Mouse (Mus musculus): Measurements from ENCODE around the gene Wdtc1. TPM values are rescaled to one million over a fixed set of nuclear protein-coding genes. Genes with fewer than 3 reads are reported as not detected.

Wdtc1 gene
- 10 to 100 TPM; 78.8 to 82.5 TPM for total RNA-seq (2021)
- long read RNA-seq, experiment 1, full-length matches to known transcripts, result 30 of 74 reads
- long read RNA-seq, experiment 1, partial matches to known transcripts, result 12 of 74 reads
- long read RNA-seq, experiment 1, other reads (novel, unspliced or antisense), result 32 of 74 reads
- long read RNA-seq, experiment 2, full-length matches to known transcripts, result 26 of 89 reads
- long read RNA-seq, experiment 2, partial matches to known transcripts, result 4 of 89 reads
- long read RNA-seq, experiment 2, other reads (novel, unspliced or antisense), result 59 of 89 reads

DNA sequence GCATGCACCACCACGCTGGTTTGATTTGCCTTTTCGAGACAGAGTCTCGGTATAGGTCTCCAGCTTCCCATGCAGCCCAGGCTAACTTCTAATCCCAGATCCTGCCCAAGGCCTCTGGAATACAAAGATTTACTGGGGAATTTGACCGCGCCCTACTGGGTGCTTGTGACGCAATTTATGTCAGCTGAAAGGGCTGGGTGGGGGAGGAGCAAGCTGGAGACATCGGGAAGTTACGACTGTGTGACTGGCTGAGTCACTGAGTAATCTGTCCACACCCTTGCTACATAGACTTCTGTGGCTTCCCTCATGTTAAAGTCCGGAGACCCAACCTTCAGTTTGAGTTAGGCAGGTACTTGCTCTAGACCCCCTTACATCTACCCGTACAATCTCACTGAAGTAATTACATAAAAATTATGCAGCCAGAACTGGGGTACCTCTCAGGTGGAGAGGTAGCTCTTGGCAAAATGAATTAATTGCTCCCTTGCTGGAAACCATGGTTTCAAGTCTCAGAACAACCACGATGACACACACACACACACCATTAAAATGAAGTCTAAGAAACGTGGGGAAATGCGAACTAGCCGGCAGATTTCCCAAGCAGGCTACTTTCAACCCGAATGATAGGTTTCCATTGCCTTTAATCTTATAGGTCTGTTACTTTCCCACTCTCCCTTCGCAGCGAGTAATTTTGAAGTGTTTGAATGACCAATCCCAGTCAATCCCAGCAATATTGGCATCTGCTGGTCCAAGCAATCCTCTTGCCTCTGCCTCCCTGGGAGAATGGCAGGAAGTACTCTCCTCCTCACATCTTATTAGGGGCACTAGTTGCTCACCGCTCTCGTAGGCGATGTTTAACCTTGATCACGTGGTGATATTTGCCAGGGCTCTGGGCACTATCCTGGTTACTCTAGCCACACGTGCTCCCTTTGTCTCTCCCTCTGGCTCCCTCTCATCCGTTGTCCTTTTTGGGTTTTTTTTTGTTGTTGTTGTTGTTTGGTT is at the start of gene Wdtc1:
TSS of gene Wdtc1 (minus strand) at position 115 of the 999 bp plus-strand sequence.
- DNase-seq (ENCODE audit: low spot score in 2 of 2), result no peak
- no peak within 1 kb of the TSS for H3K27ac ChIP-seq
- H3K4me3 ChIP-seq, result no peak within 1 kb of the TSS
- TF ChIP-seq CTCF (conservative IDR thresholded peaks at IDR 0.05), result no peak

DNA sequence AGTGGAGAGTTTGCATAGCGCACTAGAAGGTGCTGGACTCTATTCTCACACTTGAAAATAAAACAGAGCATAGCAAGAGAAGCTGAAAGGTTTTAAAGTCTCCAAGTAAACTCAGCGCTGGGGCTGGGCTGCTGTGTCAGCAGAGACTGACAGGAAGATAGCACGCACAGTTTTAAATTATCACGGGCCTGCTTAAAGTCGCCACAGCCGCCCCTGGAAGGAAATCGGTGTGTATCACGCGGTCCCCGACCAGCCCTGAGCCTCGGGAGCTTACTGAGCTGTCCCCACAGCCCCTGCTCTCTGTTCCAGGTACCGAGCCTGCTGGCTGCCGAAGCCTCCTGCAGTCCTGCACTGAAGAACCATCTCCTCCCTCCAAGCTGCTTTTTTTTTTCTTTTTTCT is 48.7 kb upstream of the Wdtc1 start:
- no peak for DNase-seq (ENCODE audit: low spot score in 2 of 2)
- Histone ChIP-seq H3K4me3 (no peak overlapping the region), H3K27ac (0 out of 2 replicates have a peak overlapping the region, but pooled peaks have one; percentile 1)
- TF ChIP-seq CTCF (conservative IDR thresholded peaks at IDR 0.05), result no peak

DNA sequence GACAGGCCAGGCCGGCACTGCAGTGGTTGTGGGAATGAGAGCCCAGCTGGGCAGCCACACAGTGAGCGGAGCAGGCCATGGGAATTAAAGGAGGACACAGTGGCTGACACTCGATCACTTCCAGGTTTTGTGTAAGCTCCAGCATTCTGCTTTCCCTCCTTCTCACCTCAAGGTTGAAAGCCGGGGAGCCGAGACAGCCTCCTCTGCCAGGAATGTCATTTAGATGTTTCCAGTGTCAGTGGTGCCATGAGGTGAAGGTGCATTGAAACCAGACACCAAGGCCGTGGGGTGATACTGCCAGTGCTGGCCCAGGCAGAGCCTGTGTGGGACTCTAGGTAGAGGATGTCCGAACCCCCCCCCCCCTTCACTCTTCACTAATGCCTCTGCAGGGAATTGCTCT is 46.8 kb upstream of the Wdtc1 start:
- no peak for DNase-seq (ENCODE audit: low spot score in 2 of 2)
- H3K4me3 ChIP-seq, result no peak overlapping the region
- no peak overlapping the region for H3K27ac ChIP-seq
- TF ChIP-seq CTCF (conservative IDR thresholded peaks at IDR 0.05), result no peak

DNA sequence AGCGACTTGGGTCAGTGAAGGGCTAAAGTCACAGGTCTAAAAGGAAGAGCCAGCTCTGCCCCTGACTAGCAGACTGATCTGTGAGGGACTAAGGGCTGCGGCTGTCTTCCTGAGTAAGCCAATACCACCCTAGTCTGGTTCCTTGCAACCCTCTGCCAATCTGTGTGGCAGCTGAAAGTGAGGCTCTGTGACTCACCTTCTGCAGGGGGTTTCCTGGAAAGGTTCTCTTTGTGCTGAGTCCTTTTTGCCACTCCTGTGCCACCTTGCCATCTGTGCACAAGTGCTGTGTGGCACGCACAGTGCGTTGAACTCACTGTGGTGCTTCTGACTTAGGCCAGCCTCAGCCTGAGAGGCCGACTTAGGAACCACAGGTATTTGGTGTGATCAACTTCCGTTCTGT is 46.2 kb upstream of the Wdtc1 start:
- H3K4me3 ChIP-seq, result no peak overlapping the region
- peak overlapping the region; percentile 25; the same call in 1 of the 2 replicates for H3K27ac ChIP-seq
- no peak for TF ChIP-seq CTCF (conservative IDR thresholded peaks at IDR 0.05)
- no peak for DNase-seq (ENCODE audit: low spot score in 2 of 2)

DNA sequence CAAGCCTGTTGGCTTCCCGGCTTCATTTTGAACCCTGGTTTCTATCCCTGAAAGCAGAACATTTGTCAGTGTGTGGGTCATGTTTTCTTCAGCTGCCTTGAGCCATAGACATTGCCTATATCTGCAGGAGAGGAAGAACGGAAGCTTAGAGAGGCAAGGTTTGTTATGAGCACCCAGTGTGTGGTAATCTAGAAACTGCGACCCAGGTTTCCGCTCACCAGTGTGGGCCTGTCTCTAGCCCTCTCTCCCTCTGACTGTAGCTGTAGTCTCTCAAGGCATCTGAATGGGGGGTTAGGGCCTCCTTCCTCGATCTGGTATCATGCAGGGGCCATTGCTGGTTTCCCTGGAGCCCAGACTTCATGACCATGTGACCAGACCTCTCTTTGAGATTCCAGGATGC is 45.3 kb upstream of the Wdtc1 start:
- no peak for TF ChIP-seq CTCF (conservative IDR thresholded peaks at IDR 0.05)
- H3K27ac ChIP-seq, result no peak overlapping the region
- DNase-seq (ENCODE audit: low spot score in 2 of 2), result no peak
- H3K4me3 ChIP-seq, result no peak overlapping the region

DNA sequence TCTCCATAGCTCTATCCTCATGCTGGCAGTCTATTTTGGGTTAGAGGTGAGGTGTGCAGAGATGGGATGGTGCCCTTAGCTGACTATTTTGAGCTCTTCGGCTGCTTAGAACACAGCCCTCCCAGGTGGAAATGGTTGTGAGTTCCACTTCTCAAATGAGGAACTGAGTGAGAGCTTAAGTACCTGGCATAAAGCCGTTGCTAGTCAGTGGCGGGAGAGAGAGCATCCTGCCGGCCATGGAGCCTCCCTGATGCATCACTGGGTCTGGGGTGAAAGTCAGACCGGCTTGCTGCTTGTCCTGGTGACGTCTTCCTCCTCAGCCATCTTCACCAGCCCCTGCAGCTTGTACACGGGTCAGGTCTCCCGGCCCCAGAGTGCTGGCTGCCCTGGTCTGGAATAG is 44.7 kb upstream of the Wdtc1 start:
- peak overlapping the region; percentile 46; the same call in 1 of the 2 replicates for H3K27ac ChIP-seq
- no peak overlapping the region for H3K4me3 ChIP-seq
- TF ChIP-seq CTCF (conservative IDR thresholded peaks at IDR 0.05), result no peak
- no peak for DNase-seq (ENCODE audit: low spot score in 2 of 2)

DNA sequence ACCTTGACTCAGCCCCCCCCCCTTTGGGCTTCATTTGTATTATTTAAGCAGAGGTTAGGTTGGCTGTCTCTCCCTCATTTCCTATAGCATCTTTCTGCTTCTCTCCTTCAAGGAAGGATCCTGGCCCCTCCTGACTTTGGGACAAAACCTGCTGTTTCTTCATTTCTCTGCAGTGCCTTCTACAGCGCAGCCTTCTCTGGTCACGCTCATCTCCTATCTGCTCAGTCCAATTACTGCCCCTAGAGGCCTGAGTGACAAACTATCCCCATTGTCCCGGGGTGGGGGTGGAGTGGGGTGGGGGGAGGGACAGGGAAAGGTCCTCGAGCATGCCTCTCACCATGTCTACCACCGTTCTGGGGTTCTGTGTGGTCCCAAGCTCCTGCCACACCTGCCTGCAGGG is 44.0 kb upstream of the Wdtc1 start:
- Histone ChIP-seq H3K27ac (no peak overlapping the region), H3K4me3 (no peak overlapping the region)
- TF ChIP-seq CTCF (conservative IDR thresholded peaks at IDR 0.05), result 0 out of 2 replicates have a peak, but pooled peaks have one; percentile 26
- DNase-seq (ENCODE audit: low spot score in 2 of 2), result no peak

DNA sequence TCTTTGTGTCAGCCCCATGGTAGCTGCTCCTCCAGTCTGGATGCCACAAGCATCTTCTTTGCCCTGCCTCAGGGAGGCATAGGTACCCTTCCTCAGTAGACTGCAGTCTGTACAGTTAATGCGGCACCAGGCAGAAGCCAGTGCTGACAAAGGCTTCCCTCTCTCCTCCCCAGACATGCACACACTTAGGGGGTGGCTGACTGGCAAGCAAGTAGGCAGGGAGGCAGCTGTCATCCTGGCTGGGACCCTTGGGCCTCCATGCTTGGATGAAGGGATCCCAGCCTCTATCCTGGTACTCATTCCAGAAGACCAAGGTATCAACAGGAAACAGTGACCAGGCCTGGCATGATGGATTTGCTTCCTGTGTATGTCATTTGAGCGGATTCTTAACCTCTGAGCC is 42.8 kb upstream of the Wdtc1 start:
- peak overlapping the region; percentile 76 for H3K27ac ChIP-seq

DNA sequence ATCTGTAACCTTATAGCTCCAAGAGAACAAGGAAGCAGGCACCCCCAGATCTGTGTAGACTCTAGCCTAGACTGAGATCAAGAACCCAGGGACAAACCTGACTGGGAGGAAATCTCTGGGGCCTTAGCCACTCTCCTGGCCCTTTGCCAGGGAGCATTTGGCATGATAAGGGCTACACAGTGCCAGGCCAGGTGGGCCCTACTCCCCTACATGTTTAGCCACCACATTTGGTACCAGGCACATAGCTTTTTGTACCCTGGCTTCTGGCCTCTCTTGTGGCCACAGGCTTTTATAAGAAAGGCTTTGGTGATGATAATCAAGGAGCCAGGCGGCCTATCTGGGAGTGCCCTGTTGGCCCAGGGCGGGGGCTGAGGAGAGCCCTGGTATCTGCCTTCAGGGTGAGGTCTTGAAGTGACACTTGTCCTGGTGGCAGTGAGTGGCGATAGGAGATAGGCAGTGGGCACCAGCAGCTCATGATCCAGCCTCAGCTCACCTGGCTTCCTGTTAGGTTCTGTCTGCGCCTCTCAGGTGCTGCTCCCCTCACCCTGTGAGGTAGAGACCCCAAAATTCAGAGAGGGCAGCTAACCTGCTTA is 41.8 kb upstream of the Wdtc1 start:
- H3K4me3 ChIP-seq, result no peak overlapping the region
- no peak for DNase-seq (ENCODE audit: low spot score in 2 of 2)
- peak overlapping the region; percentile 76 for H3K27ac ChIP-seq
- no peak for TF ChIP-seq CTCF (conservative IDR thresholded peaks at IDR 0.05)

More for the DNA sequence above, 42.8 kb upstream of the Wdtc1 start:
- DNase-seq (ENCODE audit: low spot score in 2 of 2), result no peak
- TF ChIP-seq CTCF (conservative IDR thresholded peaks at IDR 0.05), result no peak
- H3K4me3 ChIP-seq, result no peak overlapping the region

DNA sequence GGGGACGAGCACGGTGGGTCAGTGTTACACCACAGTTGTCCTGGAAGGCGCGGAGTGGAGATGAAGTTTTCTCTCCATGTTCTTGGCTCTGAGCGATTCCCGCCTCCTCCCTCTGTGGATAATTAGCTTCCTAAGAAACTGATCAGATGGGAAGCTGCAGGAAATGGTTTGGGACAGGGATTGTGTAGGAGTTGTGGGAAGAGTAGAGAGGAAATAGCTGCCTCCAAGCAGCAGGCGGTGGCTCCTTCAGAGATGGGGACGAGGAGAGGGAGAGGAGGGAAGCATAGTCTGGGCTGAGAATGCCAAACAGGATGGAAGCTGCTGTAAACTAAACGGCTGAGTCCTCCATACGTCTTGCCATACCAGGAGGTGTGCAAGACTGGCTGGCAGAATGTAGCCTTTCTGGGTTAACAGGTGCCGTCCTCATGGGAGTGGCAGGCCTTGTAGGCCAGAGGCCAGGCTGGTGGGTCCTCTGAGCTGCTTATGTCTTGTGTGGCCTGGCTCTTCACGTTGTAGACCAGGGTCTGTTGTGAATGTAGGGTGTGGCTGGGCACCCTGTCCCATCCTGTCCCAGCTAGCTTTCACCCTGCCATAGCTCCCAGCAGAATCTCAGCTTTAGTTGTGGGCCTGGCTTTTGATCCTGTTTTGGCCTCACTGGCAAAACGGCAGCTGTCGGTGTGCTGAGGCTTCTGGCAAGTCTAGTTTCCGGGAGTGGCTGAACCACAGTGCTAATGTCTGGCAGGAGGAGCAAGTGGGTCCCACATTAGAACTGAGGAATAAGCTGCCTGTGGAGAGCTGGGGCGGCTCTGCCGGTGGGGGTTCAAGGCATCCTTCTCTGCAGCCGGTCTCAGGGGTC is 38.1 kb upstream of the Wdtc1 start:
- peak overlapping the region; percentile 87 for H3K27ac ChIP-seq
- DNase-seq (ENCODE audit: low spot score in 2 of 2), result peak; percentile 51 to 84
- no peak for TF ChIP-seq CTCF (conservative IDR thresholded peaks at IDR 0.05)
- H3K4me3 ChIP-seq, result no peak overlapping the region; the same call in 1 of the 2 replicates

DNA sequence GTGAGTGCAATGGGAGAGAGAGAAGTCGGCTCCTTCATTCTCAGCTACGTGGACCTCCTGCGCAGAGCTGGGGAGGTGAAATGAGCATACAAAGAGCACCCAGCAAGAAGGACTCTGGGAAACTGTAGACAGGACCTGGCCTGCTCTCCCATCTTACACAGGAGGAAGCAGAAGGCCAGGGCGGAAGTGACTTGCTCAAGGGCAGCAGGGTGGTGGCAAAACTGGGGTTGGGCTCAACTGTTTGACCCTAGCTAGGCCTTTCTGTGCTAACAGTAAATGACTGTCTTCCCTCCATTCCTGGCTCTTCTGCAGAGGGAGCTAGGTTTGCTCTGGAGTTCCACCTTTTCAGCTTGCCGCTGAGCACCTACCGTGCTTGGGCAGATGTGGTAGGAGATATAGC is 37.3 kb upstream of the Wdtc1 start:
- no peak overlapping the region for H3K4me3 ChIP-seq
- no peak for TF ChIP-seq CTCF (conservative IDR thresholded peaks at IDR 0.05)
- DNase-seq (ENCODE audit: low spot score in 2 of 2), result no peak
- peak overlapping the region; percentile 87 for H3K27ac ChIP-seq

DNA sequence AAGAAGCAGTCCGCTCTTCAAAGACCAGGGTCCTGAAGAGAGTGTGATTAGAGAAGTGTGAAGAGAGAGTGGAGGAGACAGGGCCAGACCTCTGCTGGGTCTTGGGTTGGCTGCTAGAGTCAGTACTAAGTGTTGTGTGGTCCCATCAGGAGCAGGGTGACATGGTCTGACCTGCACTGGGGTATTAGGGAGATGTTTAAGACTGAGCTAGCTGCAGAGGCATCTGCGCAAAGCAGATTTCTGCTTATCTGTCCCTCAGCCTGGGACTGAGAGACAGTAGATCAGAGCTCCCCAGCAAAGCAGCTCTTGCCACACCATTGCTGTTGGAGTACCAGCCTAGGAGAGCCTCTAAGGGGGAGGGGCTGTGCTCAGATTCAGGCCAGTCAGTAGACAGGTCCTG is 36.8 kb upstream of the Wdtc1 start:
- no peak for TF ChIP-seq CTCF (conservative IDR thresholded peaks at IDR 0.05)
- peak overlapping the region; percentile 87 for H3K27ac ChIP-seq
- no peak overlapping the region for H3K4me3 ChIP-seq
- no peak for DNase-seq (ENCODE audit: low spot score in 2 of 2)

Data from layer of hippocampus, adult 2 months (tissue).